Mouse (Mus musculus) MEL (cell line): ENCODE measurements around the gene Gm20458. TPM values are rescaled to one million over a fixed set of nuclear protein-coding genes. Genes with fewer than 3 reads are reported as not detected.

Experiments used
- DNase-seq: peaks from one replicate; pipeline ENCODE4 v3.0.0; 2011; ENCODE audit warnings: low read depth, low spot score
- H3K27ac ChIP-seq: 2 replicates; pipeline ENCODE4 v1.5.1; 2012; ENCODE audit warnings: low read depth, mild to moderate bottlenecking, control low read depth, low read length, moderate library complexity; ENCODE audit not compliant: control insufficient read depth
- H3K27me3 ChIP-seq, 2 experiments: fragments of 150-350 bp in 1 of 2; sonication (generic) in 1 of 2; 2 replicates each; pipeline ENCODE4 v1.6.1; 2012; ENCODE audit warnings: low read length in 2 of 2, mild to moderate bottlenecking in 2 of 2, improper control_type of control experiment in 1 of 2, moderate library complexity in 1 of 2; ENCODE audit not compliant: insufficient read depth in 2 of 2, control insufficient read depth in 1 of 2
- H3K36me3 ChIP-seq, 2 experiments: 2 replicates each; pipeline ENCODE4 v1.6.1; 2012 to 2014; ENCODE audit warnings: low read length in 2 of 2, improper control_type of control experiment in 1 of 2, inconsistent platforms in 1 of 2, mild to moderate bottlenecking in 1 of 2; ENCODE audit not compliant: insufficient read depth in 2 of 2, control insufficient read depth in 1 of 2
- H3K4me1 ChIP-seq, 2 experiments: fragments of 150-350 bp in 1 of 2; sonication (generic) in 1 of 2; 2 replicates each; pipeline ENCODE4 v1.6.1; 2012; ENCODE audit warnings: low read length in 2 of 2, improper control_type of control experiment in 1 of 2, mild to moderate bottlenecking in 1 of 2; ENCODE audit not compliant: insufficient read depth in 2 of 2, control insufficient read depth in 1 of 2
- H3K4me3 ChIP-seq, 2 experiments: fragments of 150-350 bp in 1 of 2; sonication (generic) in 1 of 2; 2 replicates each; pipeline ENCODE4 v1.5.1; 2012; ENCODE audit warnings: low read depth in 2 of 2, low read length in 2 of 2, mild to moderate bottlenecking in 2 of 2, moderate library complexity in 2 of 2, control low read depth in 1 of 2, improper control_type of control experiment in 1 of 2; ENCODE audit not compliant: control insufficient read depth in 1 of 2, insufficient read depth in 1 of 2
- H3K79me2 ChIP-seq: 2 replicates; pipeline ENCODE4 v1.6.1; 2012; ENCODE audit warnings: mild to moderate bottlenecking, low read length, moderate library complexity; ENCODE audit not compliant: control insufficient read depth, poor library complexity, insufficient read depth
- H3K9ac ChIP-seq: 2 replicates; pipeline ENCODE4 v1.6.1; 2012; ENCODE audit warnings: low read depth, mild to moderate bottlenecking, control low read depth, low read length, moderate library complexity; ENCODE audit not compliant: control insufficient read depth, poor library complexity, severe bottlenecking
- H3K9me3 ChIP-seq: fragments of 150-350 bp; sonication (generic); replicated peaks from 2 replicates; pipeline ENCODE4 v1.6.1; 2012; ENCODE audit warnings: mild to moderate bottlenecking, low read length, improper control_type of control experiment, moderate library complexity; ENCODE audit not compliant: insufficient read depth
- CHD2 ChIP-seq: IDR thresholded peaks from 2 replicates; pipeline ENCODE4 v1.6.1; 2011; ENCODE audit warnings: low read length, improper control_type of control experiment
- CTCF ChIP-seq, 3 experiments: IDR thresholded peaks in 2 of 3; conservative IDR thresholded peaks in 1 of 3; 2 replicates each; pipeline ENCODE4 v1.5.1; 2011 to 2012; ENCODE audit warnings: low read length in 3 of 3, low read depth in 2 of 3, mild to moderate bottlenecking in 2 of 3, improper control_type of control experiment in 1 of 3, inconsistent platforms in 1 of 3, mixed read lengths in 1 of 3, moderate library complexity in 1 of 3; ENCODE audit not compliant: control insufficient read depth in 1 of 3, insufficient read depth in 1 of 3, poor library complexity in 1 of 3, severe bottlenecking in 1 of 3
- ELF1 ChIP-seq: IDR thresholded peaks from 2 replicates; pipeline ENCODE4 v1.6.1; 2014; ENCODE audit warnings: low read depth, mild to moderate bottlenecking, inconsistent platforms, low read length, improper control_type of control experiment, moderate library complexity
- EP300 ChIP-seq, 2 experiments: IDR thresholded peaks; 2 replicates each; pipeline ENCODE4 v1.6.1; 2011; ENCODE audit warnings: improper control_type of control experiment in 2 of 2, low read length in 2 of 2, low read depth in 1 of 2, mild to moderate bottlenecking in 1 of 2
- ETS1 ChIP-seq: IDR thresholded peaks from 2 replicates; pipeline ENCODE4 v1.6.1; 2012; ENCODE audit warnings: low read depth, mild to moderate bottlenecking, inconsistent platforms, low read length, improper control_type of control experiment, moderate library complexity
- GABPA ChIP-seq: IDR thresholded peaks from 2 replicates; pipeline ENCODE4 v1.6.1; 2012; ENCODE audit warnings: low read depth, mild to moderate bottlenecking, inconsistent platforms, low read length, improper control_type of control experiment, moderate library complexity
- JUND ChIP-seq: IDR thresholded peaks from 2 replicates; pipeline ENCODE4 v1.6.1; 2011; ENCODE audit warnings: low read depth, mild to moderate bottlenecking, improper control_type of control experiment, low read length
- MAFK ChIP-seq: IDR thresholded peaks from 2 replicates; pipeline ENCODE4 v1.6.1; 2011; ENCODE audit warnings: low read depth, mild to moderate bottlenecking, low read length, improper control_type of control experiment, borderline replicate concordance
- MAZ ChIP-seq: IDR thresholded peaks from 2 replicates; pipeline ENCODE4 v1.6.1; 2012; ENCODE audit warnings: low read depth, mild to moderate bottlenecking, inconsistent platforms, low read length, improper control_type of control experiment
- MXI1 ChIP-seq: IDR thresholded peaks from 2 replicates; pipeline ENCODE4 v1.6.1; 2011; ENCODE audit warnings: mild to moderate bottlenecking, low read depth, low read length, improper control_type of control experiment
- MYB ChIP-seq: IDR thresholded peaks from 2 replicates; pipeline ENCODE4 v1.6.1; 2011; ENCODE audit warnings: mild to moderate bottlenecking, low read depth, low read length, improper control_type of control experiment
- NELFE ChIP-seq: IDR thresholded peaks from 2 replicates; pipeline ENCODE4 v1.6.1; 2011; ENCODE audit warnings: low read depth, low read length, improper control_type of control experiment
- POLR2A ChIP-seq, 2 experiments: IDR thresholded peaks; 2 replicates each; pipeline ENCODE4 v1.6.1; 2011 to 2012; ENCODE audit warnings: low read length in 2 of 2, mild to moderate bottlenecking in 2 of 2, control low read depth in 1 of 2, improper control_type of control experiment in 1 of 2, low read depth in 1 of 2, moderate library complexity in 1 of 2; ENCODE audit not compliant: control insufficient read depth in 1 of 2, insufficient read depth in 1 of 2, poor library complexity in 1 of 2
- RAD21 ChIP-seq: IDR thresholded peaks from 2 replicates; pipeline ENCODE4 v1.6.1; 2011; ENCODE audit warnings: mild to moderate bottlenecking, low read depth, low read length, improper control_type of control experiment
- SMC3 ChIP-seq: IDR thresholded peaks from 2 replicates; pipeline ENCODE4 v1.6.1; 2011; ENCODE audit warnings: low read depth, low read length, improper control_type of control experiment
- TBP ChIP-seq: IDR thresholded peaks from 2 replicates; pipeline ENCODE4 v1.8.0; 2011; ENCODE audit warnings: low read depth, low read length, improper control_type of control experiment
- TCF12 ChIP-seq: IDR thresholded peaks from 2 replicates; pipeline ENCODE4 v1.6.1; 2014; ENCODE audit warnings: low read depth, mild to moderate bottlenecking, inconsistent platforms, low read length, improper control_type of control experiment, moderate library complexity
- UBTF ChIP-seq: IDR thresholded peaks from 2 replicates; pipeline ENCODE4 v1.6.1; 2012; ENCODE audit warnings: low read depth, mild to moderate bottlenecking, inconsistent platforms, low read length, improper control_type of control experiment, moderate library complexity, borderline replicate concordance; ENCODE audit not compliant: insufficient read depth
- USF2 ChIP-seq, 2 experiments: IDR thresholded peaks; 2 replicates each; pipeline ENCODE4 v1.6.1; 2011 to 2012; ENCODE audit warnings: improper control_type of control experiment in 2 of 2, low read length in 2 of 2, borderline replicate concordance in 1 of 2, inconsistent platforms in 1 of 2, low read depth in 1 of 2, mild to moderate bottlenecking in 1 of 2; ENCODE audit not compliant: insufficient read depth in 1 of 2
- ZKSCAN1 ChIP-seq: IDR thresholded peaks from 2 replicates; pipeline ENCODE4 v1.6.1; 2012; ENCODE audit warnings: low read depth, mild to moderate bottlenecking, inconsistent platforms, low read length, improper control_type of control experiment, moderate library complexity
- ZMIZ1 ChIP-seq: IDR thresholded peaks from 2 replicates; pipeline ENCODE4 v1.6.1; 2012; ENCODE audit warnings: low read depth, mild to moderate bottlenecking, inconsistent platforms, low read length, improper control_type of control experiment, moderate library complexity
- polyA plus RNA-seq, 2 experiments: library from polyadenylated mRNA; stranded (reverse) in 1 of 2; unstranded in 1 of 2; fragments of >175 nt in 1 of 2; fragments of >200 nt in 1 of 2; gene quantifications; 2 replicates each; pipeline versions ENCODE4 v1.2.1 to v1.2.4; 2012; ENCODE audit warnings: low replicate concordance in 2 of 2, low read depth in 1 of 2; ENCODE audit not compliant: insufficient read length in 2 of 2, insufficient read depth in 1 of 2, missing spikeins in 1 of 2
- total RNA-seq: library from RNA; depleted of rRNA; stranded (reverse); fragments of 300-350 nt; gene quantifications from 2 replicates; pipeline ENCODE4 v1.2.3, GENCODE M21; 2012

Gm20458 gene
- total and polyA plus RNA-seq, 3 experiments = 1.0 to 19.2 TPM; not detected in 1

- no peak overlapping the region for H3K9ac ChIP-seq
- H3K4me3 ChIP-seq = no peak overlapping the region
- peaks cover 0 to 12% of the 10 kb centered on the region in 2 experiments; a peak in 2 of 4 replicates for H3K36me3 ChIP-seq
- no peak for DNase-seq
- H3K27ac ChIP-seq = no peak overlapping the region
- TF ChIP-seq ELF1 (no peak), MYB (no peak), MXI1 (no peak), TCF12 (no peak)
- TF ChIP-seq, all 39 proteins: peak for 0
- Histone ChIP-seq H3K79me2 (peaks cover 3% of the 10 kb centered on the region), H3K4me1 (peaks cover 2 to 16% of the 10 kb centered on the region in 2 experiments), H3K27me3 (no peaks in the 10 kb centered on the region), H3K9me3 (no peaks in the 10 kb centered on the region)
Measured at GRCm38 (mm10) chr2:164519171-164519526, 58.4 kb downstream of the Gm20458 start.

- no peaks in the 10 kb centered on the region for H3K27me3 ChIP-seq
- peaks cover 5% of the 10 kb centered on the region for H3K79me2 ChIP-seq
- H3K4me1 ChIP-seq = peaks cover 2 to 16% of the 10 kb centered on the region in 2 experiments
- no peaks in the 10 kb centered on the region for H3K9me3 ChIP-seq
- H3K27ac ChIP-seq = no peak overlapping the region
- H3K4me3 ChIP-seq = no peak overlapping the region
- H3K9ac ChIP-seq = no peak overlapping the region
- no peak for TF ChIP-seq ZMIZ1
- no peak for TF ChIP-seq CHD2
- TF ChIP-seq UBTF = no peak
- TF ChIP-seq USF2 (IDR thresholded peaks at IDR 0.05; ENCODE audit: borderline replicate concordance in 1 of 2, insufficient read depth in 1 of 2, low read depth in 1 of 2, low read length in 2 of 2) = no peak
- TF ChIP-seq MAFK = no peak
- TF ChIP-seq JUND = no peak
- TF ChIP-seq SMC3 = 0 out of 2 replicates have a peak, but pooled peaks have one; percentile 7
- TF ChIP-seq ETS1 = no peak
- no peak for TF ChIP-seq GABPA
- peak; percentile 58 for TF ChIP-seq RAD21
- no peak for TF ChIP-seq ZKSCAN1
- TF ChIP-seq EP300 (IDR thresholded peaks at IDR 0.05; ENCODE audit: low read depth in 1 of 2, low read length in 2 of 2) = no peak
- TF ChIP-seq TBP = no peak
- TF ChIP-seq MAZ = no peak
- TF ChIP-seq CTCF (IDR thresholded peaks at IDR 0.05 in 2 of 3, conservative IDR thresholded peaks at IDR 0.05 in 1 of 3; ENCODE audit: control insufficient read depth in 1 of 3, insufficient read depth in 1 of 3, low read depth in 2 of 3, low read length in 3 of 3, poor library complexity in 1 of 3, severe bottlenecking in 1 of 3) = peak; percentile 59 to 67 (median 62)
- TF ChIP-seq NELFE = no peak
- no peak for TF ChIP-seq MYB
- TF ChIP-seq POLR2A (IDR thresholded peaks at IDR 0.05; ENCODE audit: control insufficient read depth in 1 of 2, insufficient read depth in 1 of 2, low read depth in 1 of 2, low read length in 2 of 2, poor library complexity in 1 of 2) = no peak
- peaks cover 0 to 12% of the 10 kb centered on the region in 2 experiments; a peak in 2 of 4 replicates for H3K36me3 ChIP-seq
- peak; percentile 65 for DNase-seq
Measured at GRCm38 (mm10) chr2:164520782-164521181, 60.0 kb downstream of the Gm20458 start.
